In genomic region chr8:71476099-71476940, GRCm38 (mm10) we compare ENCODE assay signal across 1 mouse cellular context.
TF ChIP-seq lines count a peak whose summit lies in the region.

No protein-coding gene starts in this region.

TF ChIP-seq in MEL, 35 proteins besides CTCF, POLR2A, EP300 and RAD21 (continued from another document):
- TF ChIP-seq GABPA (IDR thresholded peaks at IDR 0.05; ENCODE audit: low read depth, low read length), result no peak
- TF ChIP-seq ELF1 (IDR thresholded peaks at IDR 0.05; ENCODE audit: low read depth, low read length), result no peak
- no peak for TF ChIP-seq USF2 (IDR thresholded peaks at IDR 0.05; ENCODE audit: borderline replicate concordance in 1 of 2, insufficient read depth in 1 of 2, low read depth in 1 of 2, low read length in 2 of 2)
- 0 out of 2 replicates have a peak, but pooled peaks have one; percentile 10 for TF ChIP-seq ZMIZ1 (IDR thresholded peaks at IDR 0.05; ENCODE audit: low read depth, low read length)
- TF ChIP-seq CHD2 (IDR thresholded peaks at IDR 0.05; ENCODE audit: low read length), result no peak
